Mouse (Mus musculus): ENCODE measurements around the gene Ppip5k2. TPM values are rescaled to one million over a fixed set of nuclear protein-coding genes. Genes with fewer than 3 reads are reported as not detected.

Ppip5k2 gene
- polyA plus RNA-seq, 1 experiment from 2014 or later: 30.3 TPM

Other genes with a start within 250 kb of the Ppip5k2 start
- gene D1Ertd622e, start 108.3 kb downstream of the Ppip5k2 start, polyA plus RNA-seq (2015; fragmentation: Nextera tagmentation; extraction: Ambion mirVana): 22.0 and 24.0 TPM in 2 replicates
- gene Gin1, start 239 bp downstream of the Ppip5k2 start, polyA plus RNA-seq (2015; fragmentation: Nextera tagmentation; extraction: Ambion mirVana): 17.3 and 17.7 TPM in 2 replicates